ENCODE assay signal across 15 mouse cellular contexts in the genomic region with DNA sequence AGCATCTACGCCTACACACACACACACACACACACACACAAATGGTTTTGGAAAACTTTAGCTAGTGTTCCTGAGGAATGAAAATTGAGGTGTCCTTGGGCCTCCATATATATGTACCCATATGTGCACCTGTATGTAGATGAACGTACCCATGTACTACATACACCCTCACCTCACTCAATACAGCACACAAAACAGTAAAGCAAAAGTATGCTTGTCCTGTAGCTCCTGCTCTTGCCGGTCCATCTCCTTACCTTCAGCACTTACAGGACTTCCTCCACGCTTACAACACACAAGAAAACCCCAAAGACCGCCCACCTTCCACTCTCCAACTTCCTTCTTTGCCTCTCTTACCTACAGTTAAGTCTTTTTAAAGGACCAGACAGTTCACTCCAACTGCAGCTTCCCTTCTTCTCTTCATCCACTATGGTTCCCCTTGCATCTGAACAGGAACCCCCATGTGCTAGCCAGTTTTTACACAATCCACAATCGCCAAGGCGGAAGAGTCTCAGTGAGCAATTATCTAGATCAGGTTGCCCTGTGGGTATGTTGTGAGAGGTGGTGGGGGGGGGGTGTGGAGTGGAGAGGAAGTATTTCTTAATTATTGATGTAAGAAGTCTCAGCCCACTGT. TPM values are rescaled to one million over a fixed set of nuclear protein-coding genes. Genes with fewer than 3 reads are reported as not detected.
DNase-seq lines count a peak whose midpoint lies in the region; ATAC-seq lines count a peak whose summit lies in the region.
"Had no signal": no experiment of that assay in that cellular context is flagged by ENCODE, and none has a peak within 500 bp of the region (broad histone marks: within the 10 kb centered on the region; RNA-seq: fewer than 3 reads in every experiment).

No protein-coding gene starts in this region.

- no peaks in the 10 kb centered on the region for H3K27me3 ChIP-seq in splenic B cell, adult 2 months (ENCODE audit: control insufficient read depth, insufficient read depth, low read length, poor library complexity, severe bottlenecking)
- H3K27me3 ChIP-seq: midbrain, embryonic 12.5 days had no signal

- no peak for ATAC-seq in CD4-positive, CD25-positive, alpha-beta regulatory T cell, adult 4 months
- no peak for ATAC-seq in frontal cortex, adult (ENCODE audit: low TSS enrichment)
- ATAC-seq: hindbrain, postnatal 0 days had no signal

- H3K36me3 ChIP-seq in splenic B cell, adult 2 months (ENCODE audit: control insufficient read depth, insufficient read depth, low read length, poor library complexity, severe bottlenecking): no peaks in the 10 kb centered on the region
- H3K36me3 ChIP-seq: midbrain, embryonic 12.5 days had no signal

- peak; percentile 15 for DNase-seq in CD4-positive, CD25-positive, alpha-beta regulatory T cell, adult 2 months (ENCODE audit: low read depth, low spot score)
- DNase-seq in thymus, postnatal 14 days: peak; percentile 15
- no peak for DNase-seq in thymus, adult 18-20 months
- peak; percentile 64 for DNase-seq in lung, postnatal 36 days
- DNase-seq in splenic B cell, adult 2 months (ENCODE audit: low read depth, low spot score): peak; percentile 61
- no peak for DNase-seq in adipocyte (ENCODE audit: low spot score)
- DNase-seq: adrenal gland, adult 8-10 months; cerebellum, adult 11-12 months; heart, adult 18-20 months; heart, postnatal 14 days; right cerebral cortex, postnatal 25 days had no signal

RNA-seq across cellular contexts. Expression of a gene that starts 4.8 kb away (rescaled TPM):
- polyA plus RNA-seq in CD4-positive, CD25-positive, alpha-beta regulatory T cell, adult 4 months (2017; shearing (Covaris generic)): 10 to 100 TPM in 1 of 2 experiments, 1 to 10 TPM in 1; 6.2 to 10.1 TPM

RNA-seq across cellular contexts. Expression of a gene that starts 28.3 kb away (rescaled TPM):
- polyA plus RNA-seq in CD4-positive, CD25-positive, alpha-beta regulatory T cell, adult 4 months (2017; shearing (Covaris generic)): 100 to 1,000 TPM in 1 of 2 experiments, 10 to 100 TPM in 1; 76.5 to 637 TPM

Comparison
In these comparisons a context has a peak if more than half of its experiments do, and no peak if none do; other contexts are left out.
1. DNase-seq: peak in CD4-positive, CD25-positive, alpha-beta regulatory T cell, adult 2 months (single experiment), thymus, postnatal 14 days (single experiment), lung, postnatal 36 days (single experiment) and splenic B cell, adult 2 months (single experiment); none in thymus, adult 18-20 months (0 of 2) and adipocyte (single experiment).